Mouse (Mus musculus): Measurements from ENCODE around the gene Smim22.

Gene Smim22

DNA sequence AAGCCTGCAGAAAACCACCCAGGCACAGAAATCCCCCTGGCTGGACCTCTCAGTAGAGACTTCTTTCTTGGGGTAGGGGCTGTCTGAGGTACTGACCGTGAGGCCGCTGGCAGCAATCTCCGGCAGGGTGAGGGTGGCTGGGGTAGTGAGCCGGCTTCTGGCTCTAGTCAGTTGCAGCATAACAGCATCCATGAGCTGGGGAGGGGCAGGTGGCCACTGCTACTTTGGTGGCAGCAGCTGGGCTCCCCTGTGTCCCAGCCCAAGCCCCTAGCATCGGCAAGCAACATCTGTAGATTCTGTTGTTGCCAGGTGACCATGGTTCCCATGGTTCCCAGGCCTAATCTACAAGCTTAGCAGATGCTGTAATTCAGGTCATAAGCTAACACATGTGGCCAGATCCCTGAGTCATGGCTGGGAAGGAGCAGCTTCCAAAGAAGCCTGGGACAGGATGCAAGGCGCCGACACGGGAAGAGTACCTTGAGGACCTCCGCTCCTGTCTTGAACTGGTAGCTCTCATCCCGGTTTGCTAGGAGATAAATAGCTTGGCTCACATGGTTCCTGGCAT is 3.4 kb downstream of the Smim22 start:
- DNase-seq = no peak

DNA sequence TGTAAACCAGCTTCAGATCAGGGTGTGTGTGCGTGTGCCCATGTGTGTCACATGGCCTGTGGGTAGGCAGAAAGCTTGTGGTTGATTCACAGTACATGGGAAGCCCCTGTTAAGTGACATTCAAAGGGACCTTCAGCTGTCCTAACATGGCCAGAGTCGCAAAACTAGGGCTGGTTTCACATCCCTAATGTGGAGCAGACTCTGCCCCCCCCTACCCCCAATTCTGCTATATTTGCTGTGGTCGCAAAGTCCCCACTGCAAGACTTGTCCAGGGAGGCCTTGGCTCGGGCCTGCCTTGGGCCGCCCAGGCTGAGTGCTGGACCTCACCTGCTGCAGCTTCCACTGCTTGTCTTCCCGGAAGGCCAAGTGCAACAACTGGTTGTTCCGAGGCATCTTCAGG is 4.2 kb downstream of the Smim22 start:
- peak in 1 of 2 experiments; percentile 37 for DNase-seq

DNA sequence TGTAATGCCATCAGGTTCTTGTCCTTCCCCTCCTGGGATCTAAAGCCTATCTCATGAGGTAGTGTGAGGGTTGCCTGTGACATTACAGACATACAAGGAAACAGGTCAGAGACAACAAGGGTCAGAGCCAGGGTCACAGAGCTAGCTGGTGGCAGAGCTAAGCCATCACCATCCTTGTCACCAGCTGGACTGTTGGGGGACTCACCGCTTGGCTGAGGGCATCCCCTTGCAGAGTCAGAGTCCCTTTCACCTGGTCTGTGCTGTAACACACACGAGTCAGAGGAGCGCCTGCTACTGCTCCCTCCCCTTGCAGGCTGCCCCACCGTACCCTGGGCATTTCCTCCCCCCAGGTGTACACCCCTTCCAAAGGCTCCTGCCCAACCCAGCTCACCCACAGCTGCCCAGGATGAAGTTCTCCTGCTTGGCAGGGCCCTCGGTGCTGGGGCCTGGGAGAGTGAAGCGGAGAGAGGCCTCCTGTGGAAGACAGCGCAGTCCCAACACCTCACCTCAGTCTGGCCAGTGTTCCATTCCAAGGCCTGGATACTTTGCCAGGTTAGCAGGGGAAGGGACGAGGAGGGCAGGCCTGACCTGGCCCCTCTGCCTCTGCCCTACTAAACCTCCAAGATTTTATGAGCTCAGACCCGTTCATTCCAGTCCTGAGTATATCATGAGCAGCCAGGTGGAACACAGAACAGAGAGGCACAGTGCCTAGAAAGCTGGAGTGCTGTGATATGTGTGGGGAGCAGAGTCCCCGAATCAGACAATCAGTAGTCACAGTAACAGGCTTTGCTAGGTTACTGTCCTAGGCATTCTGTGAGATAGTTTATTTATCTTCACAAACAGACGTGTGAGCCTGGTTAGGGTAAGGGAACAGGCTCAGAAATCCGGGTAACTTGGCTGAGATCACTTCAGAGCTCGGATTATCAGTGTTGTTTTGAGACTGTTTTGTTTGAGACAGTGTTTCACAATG is 5.2 kb downstream of the Smim22 start:
- peak; percentile 45 to 72 for DNase-seq

DNA sequence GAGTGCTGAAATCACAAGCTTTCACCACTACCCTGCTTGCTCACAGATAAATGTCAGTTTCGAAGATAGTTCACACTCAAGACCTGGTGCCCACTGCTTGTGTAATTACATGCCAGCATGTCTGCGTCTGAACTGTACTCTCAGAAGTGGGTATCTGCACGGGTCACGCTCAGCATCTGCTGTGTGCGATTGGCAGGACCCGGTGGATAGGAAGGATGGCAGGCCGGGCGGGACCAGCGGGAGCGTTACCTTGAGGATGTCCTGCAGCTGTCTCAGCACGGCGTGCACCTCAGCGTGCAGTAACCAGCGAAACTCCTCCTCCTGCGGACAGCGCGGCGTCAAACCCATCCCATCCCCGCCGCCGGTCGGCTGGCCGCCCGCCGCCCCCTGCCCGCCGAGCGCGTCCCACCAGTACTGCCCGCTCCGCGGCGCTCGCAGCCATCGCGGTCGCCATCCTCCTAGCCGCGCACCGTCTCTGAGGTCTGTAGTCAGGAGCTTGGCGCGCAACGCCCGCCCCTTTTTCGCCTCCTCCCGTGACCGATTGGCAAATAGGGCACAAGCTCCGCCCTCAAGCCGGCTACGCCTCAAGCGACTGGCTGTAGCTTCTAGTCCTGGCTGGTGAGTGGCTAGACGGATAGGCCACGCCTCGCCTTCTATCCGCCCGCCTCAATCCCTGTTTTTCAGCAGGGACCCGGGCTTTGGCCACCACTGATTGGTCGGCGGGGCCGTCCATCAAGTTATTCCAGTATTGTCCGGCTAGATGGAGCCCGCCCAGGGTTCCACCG is 6.2 kb downstream of the Smim22 start, which contains the start of gene Rogdi:
Gene Rogdi, minus strand, starts transcription at position 500 of the 785 bp plus-strand sequence.
- peak; percentile 99 to 100 for DNase-seq

DNA sequence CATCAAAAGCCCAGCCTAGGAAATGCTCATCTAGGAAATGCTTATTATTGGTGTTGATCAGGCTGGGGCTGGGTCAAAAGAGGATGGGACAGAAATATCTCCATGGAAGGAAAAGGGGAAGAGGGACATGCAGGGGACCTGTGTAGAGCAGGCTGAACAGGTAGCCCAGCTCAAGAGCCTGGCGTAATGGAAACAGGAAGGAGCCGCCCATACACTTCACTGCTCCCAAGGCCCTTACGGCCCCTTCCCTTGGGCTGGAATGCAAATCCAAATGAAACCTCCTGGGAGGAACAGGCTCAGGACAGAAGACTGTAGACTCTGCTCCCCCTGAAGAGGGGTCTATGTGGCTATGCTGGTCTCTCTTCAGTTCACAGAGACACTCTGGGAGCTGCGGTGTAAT is 7.5 kb downstream of the Smim22 start:
- DNase-seq = no peak

DNA sequence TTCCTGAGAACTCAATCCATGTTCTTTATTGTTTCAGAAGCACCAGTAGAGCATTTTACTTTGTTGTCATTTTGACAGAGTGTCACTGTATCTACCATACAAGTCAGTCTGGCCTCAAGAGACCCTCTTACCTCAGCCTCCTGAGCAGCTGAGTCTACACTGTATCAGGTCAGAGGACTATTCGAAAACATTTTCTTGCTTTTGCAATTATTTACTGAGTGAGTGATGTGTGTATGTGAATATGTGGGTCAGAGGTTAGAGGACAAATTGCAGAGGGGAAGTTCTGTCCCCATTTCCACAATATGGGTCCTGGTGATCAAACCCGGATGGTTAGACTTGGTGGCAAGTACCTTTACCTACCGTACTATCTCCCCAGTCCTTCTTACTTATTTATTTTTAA is 16.9 kb downstream of the Smim22 start:
- DNase-seq = no peak

DNA sequence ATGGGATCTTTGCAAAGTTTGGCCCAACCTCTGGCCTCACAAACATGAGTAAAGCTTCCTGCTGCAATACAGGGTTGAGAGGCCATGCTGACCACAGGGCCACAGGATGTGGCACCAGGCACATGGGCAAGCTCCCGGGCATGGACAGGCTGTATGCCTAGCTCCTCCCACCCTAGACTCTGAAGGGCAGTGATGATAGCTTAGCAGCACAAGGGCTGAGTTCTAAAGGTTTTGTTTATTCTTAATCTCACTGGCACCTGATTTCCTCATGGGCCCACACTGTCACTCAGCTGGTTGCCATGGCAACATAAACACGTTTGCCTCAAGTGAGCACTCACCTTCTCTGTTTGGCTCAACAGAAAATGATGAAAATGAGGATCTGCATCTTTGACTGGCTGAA is 22.8 kb downstream of the Smim22 start:
- no peak for DNase-seq

DNA sequence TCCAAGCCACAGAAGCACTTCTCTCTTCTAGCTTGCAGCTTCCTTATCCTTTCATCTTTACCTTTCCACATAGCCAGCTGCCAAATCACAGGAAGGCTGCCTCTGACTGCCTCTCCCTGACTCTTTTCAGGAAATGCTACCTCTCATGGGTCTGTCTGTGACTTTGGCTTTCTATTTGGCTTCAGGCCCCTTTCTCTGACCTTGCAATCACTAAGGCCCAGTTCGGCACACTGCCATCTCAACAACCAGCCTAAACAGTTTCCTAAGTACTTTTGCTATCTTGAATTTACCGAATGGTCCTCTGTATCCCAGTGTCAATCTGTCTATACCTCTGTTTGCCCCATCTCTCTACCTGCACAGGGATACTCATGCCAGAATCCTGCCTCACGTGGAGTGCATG is 28.5 kb downstream of the Smim22 start:
- no peak for DNase-seq

DNA sequence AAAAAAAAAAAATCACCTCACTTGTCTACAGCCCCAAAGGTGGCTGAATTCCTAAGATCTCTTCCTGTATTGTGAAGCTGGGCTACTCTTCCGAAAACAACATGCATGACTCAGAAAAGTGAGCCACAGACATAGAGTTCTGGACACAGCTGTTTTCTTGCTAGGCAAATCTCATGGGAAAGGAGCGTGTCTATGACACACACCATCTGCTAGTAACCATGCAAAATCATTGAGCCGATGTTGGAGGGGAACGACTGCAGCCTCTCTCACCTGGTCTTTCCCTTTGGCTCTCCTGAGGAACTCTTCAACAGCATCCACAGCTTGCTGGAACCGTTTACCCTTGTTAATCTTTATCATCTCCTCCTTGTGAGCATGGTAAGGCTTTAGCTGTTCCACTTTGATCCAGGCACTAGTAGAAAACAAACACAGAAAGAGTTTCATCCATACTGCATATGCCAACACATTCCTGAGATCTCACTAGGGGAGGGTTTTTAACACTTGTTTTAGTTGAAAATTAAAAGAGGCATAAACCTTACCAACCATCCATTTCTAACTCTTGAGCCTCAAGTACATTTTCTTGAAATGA is 29.7 kb downstream of the Smim22 start:
- no peak for DNase-seq

DNA sequence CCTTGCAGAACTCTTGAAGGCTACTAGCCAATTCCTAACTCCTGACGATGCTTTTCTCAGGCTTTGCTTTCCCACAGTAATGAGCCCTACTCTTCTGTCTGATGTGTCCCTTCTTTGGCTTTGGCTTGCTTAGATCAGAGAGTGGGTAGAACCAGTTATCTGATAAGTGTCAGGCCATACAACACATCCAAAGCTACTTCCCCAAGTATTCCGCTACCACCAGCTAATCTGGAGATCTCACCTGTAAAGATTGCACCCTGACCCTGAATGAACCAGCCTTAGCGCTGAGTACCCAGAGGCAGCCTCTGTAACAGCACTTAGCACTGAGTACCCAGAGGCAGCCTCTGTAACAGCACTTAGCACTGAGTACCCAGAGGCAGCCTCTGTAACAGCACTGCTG is 38.2 kb downstream of the Smim22 start:
- DNase-seq = no peak

DNA sequence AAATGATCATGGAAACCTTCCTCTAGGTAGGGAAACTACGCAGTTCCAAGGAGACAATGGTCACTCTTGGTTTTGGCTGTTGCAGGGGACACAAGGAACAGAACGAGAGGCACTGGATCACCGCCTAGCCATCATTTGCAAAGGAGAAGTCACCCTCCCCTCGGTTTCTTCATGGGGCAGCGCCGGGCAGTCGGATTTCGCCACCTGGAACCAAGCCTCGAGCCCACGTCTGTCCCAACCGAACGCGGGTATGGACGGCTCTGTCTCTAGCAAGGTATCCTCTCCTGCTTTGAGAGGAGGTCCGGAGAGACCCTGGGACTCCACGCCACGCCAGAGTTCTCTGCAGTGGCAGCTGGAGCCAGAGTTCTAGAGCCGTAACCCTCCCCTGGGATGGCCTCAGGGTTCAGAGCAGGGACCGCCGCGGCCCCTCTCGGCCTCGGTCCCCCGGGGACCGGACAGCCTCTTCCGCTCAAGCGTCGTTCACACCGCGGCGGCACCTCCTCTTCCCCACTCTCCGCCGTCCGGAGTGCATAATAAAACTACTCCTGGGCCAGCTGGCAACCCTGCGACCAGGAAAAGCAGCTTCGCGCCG is 42.2 kb downstream of the Smim22 start:
- no peak for DNase-seq

DNA sequence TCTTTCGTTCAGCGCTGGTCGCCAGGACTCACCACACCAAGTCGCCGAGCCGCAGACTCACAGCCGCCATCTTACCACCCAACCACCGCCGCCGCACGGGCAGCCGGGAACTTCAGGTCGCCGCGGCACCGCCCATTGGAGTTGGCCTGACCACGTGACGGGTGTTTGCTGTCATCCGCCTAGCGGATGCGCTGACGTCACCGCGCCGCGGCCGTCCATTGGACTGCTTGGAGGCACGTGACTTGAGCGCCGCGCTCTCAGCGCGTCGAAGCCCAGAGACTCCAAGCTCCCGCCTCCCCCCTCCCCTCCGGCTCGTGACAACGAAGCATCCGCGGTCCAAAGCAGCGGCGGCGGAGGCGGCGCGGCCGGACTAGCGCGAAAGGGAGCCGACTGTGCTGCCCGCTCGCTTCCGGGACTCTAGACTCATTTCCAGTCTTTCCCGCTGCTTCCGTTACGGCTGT is 42.7 kb downstream of the Smim22 start, which contains the start of the genes Glyr1 and Ubn1:
Gene Glyr1, minus strand, starts transcription at position 90 of the 461 bp plus-strand sequence.
Gene Ubn1, plus strand, starts transcription at position 284 of the 461 bp plus-strand sequence.
- DNase-seq = peak; percentile 100

DNA sequence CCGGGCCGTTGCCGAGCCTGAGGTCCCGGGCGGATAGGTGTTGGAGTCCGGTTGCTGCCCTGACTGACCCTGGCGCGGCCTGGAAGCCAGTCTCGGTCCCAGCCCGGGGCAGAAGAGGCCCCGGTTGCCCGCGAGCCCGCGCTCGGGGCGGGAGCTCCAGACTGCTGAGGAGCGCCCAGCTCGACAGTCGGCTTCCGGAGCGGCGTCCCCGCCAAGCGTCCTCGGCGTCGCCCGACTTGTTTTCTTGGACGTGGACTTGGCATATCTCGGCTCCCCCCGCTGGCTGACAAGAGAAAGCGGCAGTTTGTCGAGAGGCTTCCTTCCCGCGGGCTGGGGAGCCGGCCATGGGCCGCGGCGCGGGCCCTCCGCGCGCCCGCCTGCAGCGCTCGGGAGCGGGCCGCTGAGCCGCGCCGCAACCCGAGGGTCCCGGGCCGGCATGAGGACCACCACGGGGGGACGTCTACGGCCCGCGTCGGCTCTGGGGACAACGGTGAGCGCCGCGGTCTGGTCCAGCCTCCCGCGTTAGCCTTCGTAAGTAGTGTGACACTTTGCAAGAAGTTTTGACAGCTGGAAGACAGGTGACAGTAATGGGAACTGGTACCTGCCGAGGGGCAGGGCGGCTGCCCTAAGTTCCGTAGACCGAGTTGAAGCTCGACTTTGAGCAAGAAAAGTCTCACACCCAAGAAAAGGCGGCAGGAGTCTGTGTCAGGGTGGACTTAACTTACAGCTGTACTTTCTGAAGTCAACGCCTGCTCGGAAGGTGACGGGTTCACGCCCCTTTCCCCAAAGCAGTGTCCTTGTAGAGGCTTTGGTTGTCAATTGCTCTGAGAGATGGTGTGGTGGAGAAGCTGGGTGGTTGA is 43.4 kb downstream of the Smim22 start:
- peak; percentile 82 to 91 for DNase-seq
